Mouse (Mus musculus) T-helper 1 cell (primary cell): ENCODE measurements around the gene Atxn10.

Source experiments
- in situ Hi-C: fragments of 300-600 bp; cut with MboI, MseI; formaldehyde crosslinking; loops from one replicate; pipeline ENCODE4 v1.15.1; 2025; ENCODE audit warnings: high pct_unique_total_duplicates

Atxn10 gene

DNA sequence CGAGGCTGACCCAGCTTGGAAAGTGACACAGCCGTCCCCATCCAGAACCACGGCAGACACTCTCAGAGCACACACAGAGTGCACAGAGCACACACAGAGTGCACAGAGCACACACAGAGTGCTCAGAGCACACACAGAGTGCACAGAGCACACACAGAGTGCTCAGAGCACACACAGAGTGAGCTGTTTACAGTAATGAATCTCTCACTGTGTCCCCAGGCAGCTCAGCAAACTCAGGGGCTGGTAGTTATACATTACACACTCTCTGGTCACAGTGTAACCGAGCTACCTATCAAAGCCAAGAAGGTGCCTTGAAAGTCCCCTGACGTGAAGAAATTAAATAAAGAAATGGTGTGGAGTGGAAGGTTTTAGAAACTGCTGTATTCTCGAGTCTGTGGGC lies 133.4 kb downstream of the Atxn10 start:
- in situ Hi-C loops, result no loop called here

DNA sequence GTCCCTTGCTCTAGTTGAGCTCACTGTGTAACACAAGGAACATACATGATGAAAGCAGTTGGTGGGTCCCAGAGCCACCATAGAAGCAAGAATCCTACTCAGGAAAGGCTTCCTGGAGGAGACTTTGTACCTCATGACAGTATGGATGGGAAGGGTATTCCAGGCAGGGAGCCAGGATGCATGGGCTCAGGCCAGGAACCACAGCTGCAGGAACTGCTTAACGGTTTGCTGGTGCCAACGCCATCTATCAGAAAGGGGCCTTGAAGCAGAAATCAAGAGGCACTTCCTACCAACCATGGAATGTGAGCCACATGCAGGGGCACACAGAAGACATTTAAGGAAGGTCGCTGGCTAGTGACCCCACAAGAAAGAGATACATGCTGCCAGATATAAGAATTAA lies 138.7 kb downstream of the Atxn10 start:
- in situ Hi-C loops, result no loop called here

DNA sequence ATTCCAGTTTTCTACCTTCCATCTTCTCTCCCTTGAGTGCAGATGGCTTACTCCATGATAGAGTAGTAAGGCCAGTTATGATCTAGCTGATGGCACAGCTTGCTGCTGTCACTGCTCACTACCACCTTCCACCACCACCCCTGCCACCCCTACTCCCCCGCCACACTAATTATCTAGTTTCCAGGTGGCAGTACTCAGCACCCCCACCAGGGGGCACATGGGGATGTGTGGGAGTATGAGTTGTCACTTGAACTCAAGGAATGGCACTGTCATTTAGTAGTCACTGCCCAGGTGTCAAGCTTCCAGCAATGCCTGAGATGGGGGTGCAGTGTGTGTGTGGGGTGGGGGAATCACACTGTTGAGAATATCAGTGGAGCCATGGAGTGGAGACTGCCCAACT lies 141.5 kb downstream of the Atxn10 start:
- in situ Hi-C loops, result no loop called here

DNA sequence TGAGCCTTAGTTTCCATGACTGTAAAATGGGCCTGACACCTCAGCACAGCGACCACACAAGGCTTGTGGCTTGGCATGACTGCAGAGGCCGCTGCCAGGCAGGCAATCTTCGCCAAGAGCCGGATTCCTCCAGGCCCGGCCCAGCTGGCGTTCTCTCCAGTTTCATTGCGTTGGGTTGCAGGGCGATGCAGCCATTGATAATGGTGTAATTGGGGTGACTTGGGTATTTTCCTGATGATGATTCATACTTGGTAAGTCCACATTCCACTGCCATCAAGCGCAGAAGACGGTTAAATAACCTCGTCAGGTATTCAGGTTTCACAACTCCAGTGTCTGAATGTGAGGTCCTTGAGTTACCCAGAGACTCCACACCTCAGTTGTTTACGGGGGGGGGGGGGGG lies 143.3 kb downstream of the Atxn10 start:
- in situ Hi-C loops, result no loop called here

DNA sequence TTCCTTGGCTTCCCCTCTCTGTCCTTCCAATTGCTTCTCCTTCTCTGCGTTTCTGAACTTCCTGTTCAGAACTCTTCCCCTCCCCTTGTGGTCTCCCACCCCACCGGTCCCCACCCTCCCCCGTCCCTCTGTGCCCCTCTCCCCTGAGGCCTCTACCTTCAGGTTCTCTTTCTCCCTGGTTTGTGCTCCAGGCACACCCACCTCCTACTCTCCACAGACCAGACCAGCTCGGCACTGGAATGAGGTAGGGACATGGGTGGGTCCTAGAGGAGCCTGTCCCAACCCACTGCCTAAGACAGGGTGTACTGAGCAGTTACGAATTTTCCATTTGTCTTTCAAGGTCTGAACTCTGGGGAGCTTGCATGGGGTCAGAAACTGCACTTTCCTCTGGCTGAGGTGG lies 143.9 kb downstream of the Atxn10 start:
- in situ Hi-C loops, result loop anchor here (5.0 kb wide), 1 partner anchor 102 kb away; the partner anchor contains the start of gene Wnt7b

DNA sequence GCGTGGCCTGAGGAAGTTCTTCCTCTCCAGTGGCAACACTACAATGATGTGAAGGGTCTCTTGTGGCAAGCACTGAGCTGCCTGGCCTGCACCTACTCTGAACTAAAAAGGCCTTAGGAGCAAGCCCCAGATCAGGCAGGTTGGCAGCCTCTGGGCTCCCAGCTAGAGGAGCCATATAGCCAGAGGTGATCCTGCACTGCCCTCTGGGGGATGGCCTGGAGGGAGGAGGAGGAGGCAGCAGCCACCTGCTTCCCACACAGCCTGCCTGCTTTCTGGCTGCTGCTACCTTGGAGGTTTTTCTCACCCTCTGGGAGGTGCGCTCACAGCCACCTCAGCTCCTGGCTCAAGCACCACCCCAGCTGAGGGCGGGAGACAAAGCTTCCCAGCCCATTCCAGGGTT lies 144.6 kb downstream of the Atxn10 start:
- in situ Hi-C loops, result loop anchor here (5.0 kb wide), 1 partner anchor 102 kb away; the partner anchor contains the start of gene Wnt7b

DNA sequence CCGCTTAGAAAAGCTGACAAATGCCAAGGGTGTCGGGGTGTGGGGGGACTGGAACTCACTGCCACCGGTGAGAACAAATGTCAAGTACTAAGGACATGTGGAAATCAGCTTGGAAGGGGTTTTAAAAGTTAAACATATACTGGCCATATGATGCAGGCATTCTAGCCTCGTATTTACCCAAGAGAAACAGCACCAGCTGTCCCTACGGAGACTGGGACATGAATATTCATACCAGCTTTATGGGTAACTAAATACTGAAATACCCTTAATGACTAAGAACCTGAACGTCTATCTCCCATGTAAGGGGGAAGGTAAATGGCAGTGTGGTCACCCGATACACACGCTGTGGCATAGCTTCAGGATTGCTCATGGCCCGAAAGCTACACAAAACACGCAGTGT lies 152.9 kb downstream of the Atxn10 start:
- in situ Hi-C loops, result no loop called here

DNA sequence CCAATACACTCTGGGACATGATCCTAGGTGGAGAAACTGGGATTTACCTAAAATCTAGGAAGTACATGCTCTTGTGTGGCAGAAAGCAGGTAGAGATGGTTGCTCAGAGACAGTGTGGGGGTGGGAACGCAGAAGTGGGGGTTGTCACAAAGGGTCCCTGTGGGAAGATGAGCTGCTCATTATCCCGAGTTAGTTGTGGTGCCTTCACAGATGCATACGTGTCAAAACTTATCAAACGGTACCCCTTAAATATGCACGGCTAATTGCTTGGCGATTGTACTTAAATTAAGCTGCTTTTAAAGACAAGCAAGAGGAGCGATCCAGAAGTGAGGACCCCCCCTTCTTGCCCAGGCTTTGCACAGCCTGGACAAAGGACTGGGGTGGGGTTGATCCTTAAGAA lies 153.7 kb downstream of the Atxn10 start:
- in situ Hi-C loops, result no loop called here

DNA sequence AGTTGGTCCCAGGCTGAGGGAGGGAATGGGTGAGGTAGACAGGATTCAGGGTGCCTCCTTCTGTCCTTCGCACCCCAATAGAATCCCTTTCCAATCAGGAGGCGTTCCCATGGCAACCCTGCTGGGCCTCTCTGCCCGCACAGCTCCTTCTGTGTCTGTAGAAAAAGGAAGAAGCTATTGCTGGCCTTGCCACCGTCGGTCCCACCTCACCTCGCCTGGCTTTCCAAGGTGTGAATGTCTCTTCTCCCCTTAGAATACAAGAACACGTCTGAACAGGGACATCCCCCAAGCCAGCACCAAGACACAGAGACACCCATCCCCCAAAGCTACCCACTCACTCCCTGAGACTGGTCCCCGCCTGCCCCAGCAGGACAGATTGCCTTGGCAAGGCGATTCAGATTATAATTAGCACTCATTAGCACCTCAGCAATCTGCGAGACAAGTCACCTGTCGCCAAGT lies 158.1 kb downstream of the Atxn10 start:
- in situ Hi-C loops, result no loop called here

DNA sequence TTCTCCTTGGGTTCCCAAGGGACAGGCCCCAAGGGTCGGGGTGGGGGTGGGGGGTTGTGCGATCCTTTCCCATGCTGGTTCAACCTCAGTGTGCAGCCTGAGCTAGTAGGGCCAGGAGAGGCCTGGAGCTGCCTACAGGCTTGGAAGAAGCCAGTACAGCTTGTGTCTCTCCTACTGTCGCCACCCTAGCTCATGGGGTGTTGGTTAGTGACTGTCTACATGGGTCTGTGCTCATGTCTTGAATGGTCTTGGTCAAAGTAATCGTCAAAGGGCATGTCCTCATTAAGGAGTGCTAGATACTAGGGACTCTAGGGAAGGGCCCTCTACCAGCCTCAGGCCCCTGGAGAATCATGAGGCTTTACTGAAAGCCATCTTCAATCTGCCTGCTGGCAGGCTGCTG lies 161.5 kb downstream of the Atxn10 start:
- in situ Hi-C loops, result no loop called here

DNA sequence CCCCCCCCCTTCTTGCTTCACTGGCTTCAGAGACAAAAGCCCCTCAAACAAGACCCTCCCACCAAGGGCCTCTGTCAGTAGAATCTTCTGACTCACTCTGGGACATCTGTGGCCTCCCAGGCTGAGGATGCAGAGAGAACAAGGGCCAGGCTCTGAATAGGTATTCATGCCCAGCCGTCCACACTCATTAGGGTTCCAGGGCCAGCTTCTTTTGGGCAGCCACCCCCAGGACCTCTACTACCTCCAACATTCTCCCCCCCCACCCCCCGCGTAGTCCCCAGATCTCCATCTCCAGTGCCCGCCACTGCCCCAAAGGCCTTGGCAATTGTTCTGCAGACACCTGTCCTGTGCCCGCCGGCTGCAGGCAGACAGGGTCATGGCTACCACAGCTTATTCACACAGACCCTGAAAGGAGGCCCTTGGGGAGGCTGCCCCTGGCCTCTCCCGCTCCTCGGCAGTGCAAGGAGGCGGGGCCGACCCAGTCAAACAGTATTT lies 162.0 kb downstream of the Atxn10 start:
- in situ Hi-C loops, result no loop called here

DNA sequence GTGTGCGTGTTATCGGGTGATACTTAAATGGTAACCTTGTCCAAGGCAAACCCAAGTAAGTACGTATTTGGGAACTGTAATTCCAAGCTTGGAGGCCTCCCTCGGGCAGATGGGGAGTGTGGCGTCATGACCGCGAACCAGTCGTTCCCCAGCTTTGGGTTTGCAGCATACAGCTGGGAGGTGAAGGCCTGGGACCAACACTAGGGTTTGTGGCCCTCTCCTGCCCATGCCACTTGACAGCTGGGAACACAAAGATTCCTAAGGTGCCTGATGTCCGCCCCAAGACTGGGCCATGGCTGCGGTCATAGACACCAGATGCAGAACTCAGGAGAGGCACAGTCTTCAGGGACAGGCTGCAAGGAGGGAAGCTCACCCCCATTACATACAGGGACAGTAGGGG lies 164.2 kb downstream of the Atxn10 start:
- in situ Hi-C loops, result no loop called here

DNA sequence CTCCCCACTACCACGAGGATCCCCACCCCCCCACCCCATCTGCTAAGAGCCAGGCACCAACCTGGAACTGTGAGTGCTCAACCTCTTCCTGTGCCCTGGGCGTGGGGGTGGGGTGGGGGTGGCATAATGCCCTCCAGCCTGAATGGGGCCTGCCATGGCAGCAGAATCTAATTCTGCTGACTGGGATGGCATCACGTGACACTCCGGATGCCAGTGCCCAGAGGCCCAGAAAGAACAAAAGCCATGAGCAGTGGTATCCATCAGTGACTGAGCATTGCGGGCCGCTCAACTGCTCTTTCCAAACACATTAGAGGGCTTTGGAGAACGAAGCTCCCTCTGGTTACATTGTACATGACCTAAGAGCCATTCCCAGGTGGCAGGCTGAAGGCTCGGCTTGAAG lies 167.1 kb downstream of the Atxn10 start, which contains the start of gene 7530416G11Rik:
TSS of gene 7530416G11Rik (minus strand) at position 101 of the 400 bp plus-strand sequence.
- in situ Hi-C loops, result no loop called here

DNA sequence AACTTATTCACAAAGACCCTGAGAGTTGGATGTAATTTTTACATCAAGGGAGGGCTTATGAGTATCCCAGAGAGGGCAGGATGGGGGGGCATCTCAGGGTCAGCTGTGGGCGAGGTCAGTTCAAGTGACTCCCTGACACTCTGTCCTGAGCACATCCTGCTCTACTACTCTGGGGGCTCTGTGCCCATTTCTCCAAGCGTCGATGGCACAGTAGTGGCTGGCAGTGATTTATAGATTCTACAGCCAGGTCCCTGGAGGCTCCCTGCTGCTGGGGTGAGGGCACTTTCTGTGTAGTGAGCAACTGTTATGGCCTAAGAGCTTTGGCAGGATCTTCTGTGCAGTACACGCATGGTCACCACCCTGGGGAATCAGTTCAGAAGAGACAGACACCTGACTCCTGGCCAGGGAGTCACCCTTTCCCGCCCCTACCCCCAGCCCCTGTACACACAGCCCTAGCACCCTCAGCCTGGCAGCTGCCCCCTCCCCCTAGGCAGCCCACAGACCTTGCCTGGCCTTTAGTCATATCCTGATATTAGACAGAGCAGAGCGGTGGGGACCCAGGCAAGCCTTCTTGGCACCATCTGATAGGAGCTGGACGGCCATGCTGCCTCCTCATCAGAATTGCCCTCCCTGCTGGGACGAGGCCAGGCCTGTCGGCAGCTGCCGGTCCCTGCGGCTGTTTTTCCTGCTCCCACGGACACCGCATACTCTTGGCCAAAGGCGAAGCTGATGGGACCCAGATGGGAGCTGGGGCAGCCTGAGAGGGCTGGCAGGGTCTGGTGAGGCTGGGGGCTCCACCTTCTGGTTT lies 169.3 kb downstream of the Atxn10 start:
- in situ Hi-C loops, result no loop called here

DNA sequence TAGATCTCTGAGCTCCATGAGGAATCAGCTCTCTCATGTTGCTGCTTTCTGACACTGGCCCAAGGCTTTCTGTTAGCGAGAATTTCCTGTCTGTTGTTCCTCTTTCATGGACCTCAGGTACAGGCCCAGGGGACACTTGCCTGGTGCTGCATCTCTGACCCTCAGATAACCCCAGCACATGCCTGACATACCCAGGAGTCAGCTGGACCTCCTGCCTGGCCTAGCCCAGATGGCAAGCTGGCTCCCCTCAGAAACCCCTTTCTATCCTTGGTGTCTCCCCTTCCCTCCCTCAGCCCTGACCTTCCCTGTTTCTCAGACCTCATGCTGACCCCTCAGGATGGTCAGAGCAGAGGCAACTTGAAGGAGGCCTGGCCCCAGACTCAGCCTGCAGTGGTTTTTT lies 170.6 kb downstream of the Atxn10 start:
- in situ Hi-C loops, result no loop called here

DNA sequence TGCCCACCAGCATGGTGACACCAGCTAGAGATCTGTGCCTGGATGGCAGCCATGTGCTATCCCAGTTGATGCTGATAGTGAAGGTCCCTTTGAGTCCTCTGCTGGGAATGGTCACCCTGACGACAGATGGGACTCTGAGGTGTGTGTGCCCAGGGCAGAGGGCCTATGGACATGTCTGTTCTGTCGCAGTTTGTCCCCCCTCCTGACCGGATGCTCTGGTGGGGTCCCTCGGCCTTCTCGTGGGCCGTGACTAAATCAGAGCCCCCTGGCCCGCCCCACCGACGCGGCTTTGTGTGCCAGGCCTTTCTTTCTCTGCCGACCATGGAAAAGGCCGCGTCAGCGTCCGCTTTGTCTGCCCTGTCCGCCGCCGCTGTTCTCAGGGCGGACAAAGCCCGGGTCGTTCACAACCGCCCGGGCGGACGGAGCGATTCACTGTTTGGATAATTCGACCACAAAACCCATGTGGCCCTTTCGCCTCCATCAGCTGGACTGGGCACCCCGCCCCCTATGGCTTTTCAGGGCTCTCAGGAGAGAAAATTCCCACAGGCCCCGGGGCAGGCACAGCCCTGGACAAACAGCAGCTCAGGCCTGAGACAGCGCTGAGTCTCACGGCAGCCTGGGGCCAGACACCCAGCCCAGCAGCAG lies 171.4 kb downstream of the Atxn10 start:
- in situ Hi-C loops, result no loop called here
